Mouse (Mus musculus): ENCODE results near the gene Gm20458.
A peak's percentile ranks its signal among the peaks of the same experiment; 100 is the strongest.

Gm20458 gene

DNA sequence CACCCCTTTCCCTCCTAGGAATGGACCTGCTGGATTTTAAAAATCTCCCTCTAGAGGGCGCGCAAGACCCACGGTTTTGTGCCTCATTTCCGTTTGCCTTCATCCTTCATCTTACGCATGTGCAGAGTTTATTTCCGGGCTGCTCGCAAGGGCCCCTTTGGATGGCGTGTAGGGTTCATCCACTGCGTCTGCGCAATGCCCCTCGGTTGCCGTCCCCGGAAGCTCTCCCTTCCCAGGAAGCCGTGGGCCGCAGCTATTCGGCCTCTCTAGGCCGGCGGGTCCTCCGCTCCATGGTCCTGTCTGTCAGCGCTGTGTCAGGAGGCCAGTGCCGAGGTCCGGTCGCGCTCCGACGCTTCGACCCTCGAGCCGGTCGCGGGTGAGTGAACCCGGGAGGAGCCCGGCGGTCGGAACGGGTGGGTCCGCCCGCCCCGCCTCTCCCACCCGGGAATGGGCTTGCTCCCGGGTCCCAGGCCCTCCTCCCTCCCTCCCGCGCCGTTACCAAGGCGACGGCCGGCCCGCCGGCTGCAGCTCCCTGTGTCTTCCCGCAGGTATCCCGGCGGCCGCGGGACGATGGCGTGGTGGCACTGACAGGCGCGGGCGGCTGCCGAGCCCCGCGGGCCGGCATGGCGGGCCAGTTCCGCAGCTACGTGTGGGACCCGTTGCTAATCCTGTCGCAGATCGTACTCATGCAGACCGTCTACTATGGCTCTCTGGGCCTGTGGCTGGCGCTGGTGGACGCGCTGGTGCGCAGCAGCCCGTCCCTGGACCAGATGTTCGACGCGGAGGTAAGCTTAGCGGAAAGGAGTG lies at the start of gene Gm20458:
Gene Gm20458 (plus strand): TSS at position 223 of the 807 bp plus-strand sequence.
- peak; percentile 98 for DNase-seq (ENCODE audit: low read depth, low spot score)

DNA sequence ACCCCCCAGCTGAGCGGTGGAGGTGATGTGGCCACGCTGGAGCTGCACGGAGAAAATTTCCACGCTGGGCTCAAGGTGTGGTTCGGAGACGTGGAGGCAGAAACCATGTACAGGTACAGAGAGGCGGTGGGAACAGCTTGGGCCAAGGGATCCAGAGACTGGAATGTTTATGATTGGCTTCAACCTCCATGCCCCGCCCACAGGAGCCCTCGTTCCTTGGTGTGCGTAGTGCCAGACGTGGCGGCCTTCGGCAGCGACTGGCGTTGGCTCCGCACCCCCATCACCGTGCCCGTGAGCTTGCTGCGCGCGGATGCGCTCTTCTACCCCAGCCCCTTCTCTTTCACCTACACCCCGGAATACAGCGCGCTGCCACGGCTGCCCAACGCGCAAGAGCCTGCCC lies 46.6 kb upstream of the Gm20458 start:
- no peak for DNase-seq (ENCODE audit: low read depth, low spot score)

DNA sequence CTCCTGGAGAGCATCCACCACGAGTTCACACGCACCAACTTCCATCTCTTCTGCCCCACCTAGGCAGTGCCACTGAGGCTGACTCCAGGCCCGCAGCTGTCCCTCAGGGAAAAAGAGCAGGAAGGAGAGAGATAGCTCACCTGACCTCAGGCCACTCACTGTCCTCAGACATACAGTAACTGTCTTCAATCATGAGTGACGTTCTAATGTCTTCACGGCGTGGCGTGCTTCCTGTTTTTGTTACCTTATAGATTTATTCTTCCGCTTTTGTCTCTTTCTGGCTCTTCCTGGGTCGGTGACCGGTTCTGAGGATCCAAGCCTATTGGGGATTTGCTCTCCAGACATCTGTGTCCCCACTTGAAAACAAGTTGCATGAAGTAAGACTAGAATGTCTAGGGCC lies 46.2 kb upstream of the Gm20458 start:
- no peak for DNase-seq (ENCODE audit: low read depth, low spot score)

DNA sequence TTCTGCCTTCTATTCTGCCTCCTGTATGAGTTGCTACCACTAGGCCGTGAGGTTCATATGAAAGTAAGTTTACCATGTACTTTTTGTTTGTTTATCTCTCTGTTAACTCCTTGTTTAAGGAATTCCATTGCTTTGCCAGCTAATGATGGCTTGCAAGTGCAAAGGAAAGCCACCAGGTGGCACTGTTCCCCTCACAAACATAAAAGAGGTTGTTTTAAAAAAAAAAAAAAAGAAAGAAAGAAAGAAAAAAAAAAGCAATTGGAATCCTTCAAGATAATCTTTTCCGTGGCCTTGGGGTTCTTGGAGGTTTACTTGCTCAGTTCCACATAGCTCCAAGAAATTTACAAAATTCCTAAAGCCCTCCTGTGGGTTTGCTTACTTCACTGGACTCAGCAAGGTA lies 43.6 kb upstream of the Gm20458 start:
- DNase-seq (ENCODE audit: low read depth, low spot score): peak; percentile 67

DNA sequence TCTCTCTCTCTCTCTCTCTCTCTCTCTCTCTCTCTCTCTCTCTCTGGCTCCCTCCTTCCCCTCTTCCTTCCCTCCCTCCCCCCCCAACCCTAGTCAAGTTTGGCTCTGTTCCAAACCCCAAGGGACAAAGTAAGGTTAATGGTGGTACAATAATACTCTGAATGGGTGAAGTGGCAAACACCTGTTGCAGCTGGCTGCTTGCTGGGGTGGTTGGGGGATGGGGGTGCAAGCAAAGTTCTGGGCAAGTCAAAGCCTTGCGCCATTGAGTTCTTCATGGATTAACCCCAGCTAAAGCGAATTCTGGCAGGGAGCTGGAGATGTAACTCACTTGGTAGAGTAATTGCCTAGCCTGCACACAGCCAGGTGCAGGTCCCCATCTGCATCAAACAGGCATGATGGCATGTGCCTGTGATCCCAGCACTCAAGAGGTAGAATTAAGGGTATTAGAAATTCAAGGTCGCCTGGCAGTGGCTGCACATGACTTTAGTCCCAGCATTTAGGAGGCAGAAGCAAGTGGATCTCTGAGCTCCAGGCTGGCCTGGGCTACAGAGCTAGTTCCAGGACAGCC lies 42.4 kb upstream of the Gm20458 start:
- no peak for DNase-seq (ENCODE audit: low read depth, low spot score)

DNA sequence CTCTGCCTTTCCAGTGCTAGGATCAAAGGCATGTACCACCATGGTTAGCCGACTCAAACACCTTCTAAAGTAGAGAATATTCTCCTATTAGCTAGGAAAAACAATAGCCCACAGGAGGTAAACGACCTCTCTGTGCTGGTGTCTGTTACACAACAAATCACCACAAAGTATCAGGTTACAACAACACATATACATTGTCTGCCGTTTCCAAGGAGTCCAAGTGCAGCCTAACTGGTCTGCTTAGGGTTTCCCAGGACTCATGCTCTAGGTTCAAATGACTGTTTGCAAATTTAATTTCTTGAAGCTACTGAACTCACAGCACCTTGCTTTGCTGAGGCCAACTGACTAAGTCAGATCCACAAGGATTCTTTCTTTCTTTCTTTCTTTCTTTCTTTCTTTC lies 41.3 kb upstream of the Gm20458 start:
- no peak for DNase-seq (ENCODE audit: low read depth, low spot score)

DNA sequence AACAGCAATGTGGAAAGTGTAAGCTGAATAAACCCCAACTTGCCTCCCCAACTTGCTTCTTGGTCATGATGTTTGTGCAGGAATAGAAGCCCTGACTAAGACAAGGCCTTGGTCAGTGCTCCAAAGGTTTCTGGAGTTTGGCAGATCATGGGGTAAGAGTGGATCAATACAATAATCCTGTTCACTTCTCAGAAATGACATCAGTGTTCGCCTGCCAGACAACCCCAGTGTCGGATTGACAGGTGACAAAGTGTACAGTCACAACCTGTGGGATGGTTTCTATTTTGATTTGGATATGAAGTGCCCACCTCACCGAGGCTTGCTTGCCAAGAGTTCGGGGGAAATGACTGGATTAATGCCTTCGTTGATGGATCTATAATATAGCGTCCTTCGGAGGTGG lies 39.5 kb upstream of the Gm20458 start:
- no peak for DNase-seq (ENCODE audit: low read depth, low spot score)

DNA sequence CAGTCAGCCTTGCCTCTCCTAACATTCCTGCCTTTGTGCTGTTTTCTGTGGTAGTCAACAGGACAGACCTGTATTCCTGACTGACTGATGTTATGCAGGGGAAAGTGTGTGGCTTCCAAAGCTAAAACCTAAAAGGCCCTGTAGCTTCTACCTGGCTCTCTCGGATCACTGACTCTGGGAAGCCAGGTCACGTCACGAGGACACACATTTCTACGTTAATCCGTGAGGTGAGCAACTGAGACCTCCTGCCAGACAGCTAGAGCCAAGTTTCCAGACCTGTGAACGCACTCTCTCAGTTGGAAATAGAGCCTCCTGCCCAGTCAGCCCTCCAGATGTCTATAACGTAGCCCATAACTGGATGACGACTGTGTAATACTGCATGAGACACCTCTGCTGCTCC lies 38.8 kb upstream of the Gm20458 start:
- no peak for DNase-seq (ENCODE audit: low read depth, low spot score)

DNA sequence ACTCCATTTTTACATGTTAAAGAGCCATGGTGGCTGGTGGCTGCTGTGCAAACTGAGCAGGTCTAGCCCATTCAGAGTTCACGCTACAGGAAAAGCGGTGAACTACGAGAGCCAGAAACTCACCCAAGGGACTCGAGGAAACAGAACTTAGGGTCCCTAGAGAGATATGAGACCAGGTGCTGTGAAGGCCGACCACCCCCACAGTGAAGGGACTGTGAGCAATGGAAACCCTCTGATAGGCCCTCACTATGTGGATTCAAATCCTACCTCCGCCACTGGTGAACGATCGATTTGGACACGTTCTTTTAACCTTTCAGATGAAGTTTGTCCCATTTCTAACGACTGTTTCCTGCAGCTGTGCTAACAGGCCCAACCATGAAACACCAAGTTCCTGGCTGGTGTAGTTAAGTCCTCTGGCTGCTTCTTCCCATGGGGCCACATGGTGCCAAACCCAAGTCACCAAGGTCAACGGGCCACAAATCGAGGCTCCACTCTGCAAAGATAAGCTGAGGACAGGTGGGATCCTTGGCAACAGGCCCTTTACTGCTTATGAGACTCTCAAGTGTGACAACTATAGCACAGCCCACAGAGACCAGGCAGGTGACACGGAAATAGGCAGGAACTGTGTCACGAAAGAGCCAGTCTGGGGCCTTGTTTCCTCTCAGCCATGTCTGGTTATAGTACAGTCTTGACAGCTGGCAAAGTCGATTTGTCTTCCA lies 37.9 kb upstream of the Gm20458 start:
- DNase-seq (ENCODE audit: low read depth, low spot score): no peak

DNA sequence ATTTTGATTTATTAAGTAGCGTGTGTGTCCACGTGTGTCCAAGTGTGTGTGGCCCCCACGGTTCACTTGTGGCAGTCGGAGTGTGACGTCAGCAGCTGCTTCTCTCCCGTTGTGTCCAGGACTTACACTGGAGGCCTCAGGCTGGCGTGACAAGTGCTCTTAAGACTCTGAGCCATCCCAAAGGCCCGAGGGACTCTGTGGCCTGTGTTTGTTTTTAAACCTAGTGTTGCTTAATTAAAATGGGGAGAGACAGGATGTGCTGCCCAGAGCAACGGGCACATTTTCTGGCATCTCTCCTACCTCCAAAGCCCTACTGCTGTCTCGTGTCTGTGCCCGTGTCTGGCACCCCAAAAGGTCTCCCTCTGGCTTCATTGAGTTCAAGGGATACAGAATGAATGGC lies 37.3 kb upstream of the Gm20458 start:
- DNase-seq (ENCODE audit: low read depth, low spot score): no peak

DNA sequence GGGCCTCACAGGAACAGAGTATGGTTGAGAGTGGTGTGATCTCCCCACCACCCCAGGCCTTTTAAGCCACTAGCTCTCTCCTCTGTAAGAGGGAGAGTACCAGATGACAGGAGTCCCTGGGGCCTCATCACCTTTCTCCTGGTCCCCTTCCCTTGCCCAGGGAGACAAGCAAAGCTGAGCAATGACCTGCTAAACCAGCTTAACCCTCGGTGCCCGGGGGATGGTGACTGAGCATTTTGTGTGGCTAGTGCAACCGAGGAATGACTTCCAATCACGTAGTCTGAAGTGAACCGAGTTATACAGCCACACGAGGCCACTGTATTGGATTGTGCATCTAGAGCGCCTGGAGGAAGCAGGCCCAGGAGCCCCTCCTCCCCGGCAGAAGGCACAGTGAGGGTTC lies 36.4 kb upstream of the Gm20458 start:
- DNase-seq (ENCODE audit: low read depth, low spot score): no peak

DNA sequence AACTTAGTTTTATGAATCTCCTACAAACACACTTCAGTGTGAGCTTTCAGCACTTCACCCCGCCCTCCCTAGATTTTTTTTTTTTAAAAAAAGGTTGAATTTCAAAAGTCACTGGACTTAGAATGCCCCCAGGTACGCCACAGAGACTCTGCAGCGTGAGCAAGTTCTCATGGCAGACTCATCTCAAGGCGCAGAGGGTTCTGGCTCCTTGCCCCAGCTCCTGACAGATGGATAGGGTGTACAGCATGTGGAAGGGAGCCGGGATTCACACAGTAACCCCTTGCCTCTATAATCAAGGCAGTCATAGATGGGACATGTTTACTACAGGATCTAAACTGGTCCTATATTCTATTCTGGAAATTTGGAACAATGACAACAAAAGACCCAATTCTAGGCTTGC lies 35.4 kb upstream of the Gm20458 start:
- DNase-seq (ENCODE audit: low read depth, low spot score): no peak

DNA sequence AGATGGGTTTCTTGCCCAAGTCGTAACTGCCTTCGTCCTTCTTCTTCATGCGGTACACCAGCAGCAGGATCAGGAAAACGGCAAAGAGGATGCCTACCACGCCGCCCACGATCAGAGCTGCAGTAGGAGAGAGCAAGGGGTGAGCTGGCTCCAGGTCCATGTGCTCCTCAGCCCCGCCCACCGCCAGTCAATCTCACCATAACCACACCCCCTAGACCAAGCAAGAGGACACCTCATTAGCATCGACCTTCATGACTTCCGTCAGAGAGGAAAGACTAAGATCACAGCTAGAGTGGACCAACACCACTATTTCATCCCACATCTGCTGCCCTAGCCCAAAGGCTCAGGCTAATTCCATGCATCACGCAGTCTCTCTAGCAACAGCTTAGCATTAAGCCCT lies 34.6 kb upstream of the Gm20458 start:
- DNase-seq (ENCODE audit: low read depth, low spot score): no peak

DNA sequence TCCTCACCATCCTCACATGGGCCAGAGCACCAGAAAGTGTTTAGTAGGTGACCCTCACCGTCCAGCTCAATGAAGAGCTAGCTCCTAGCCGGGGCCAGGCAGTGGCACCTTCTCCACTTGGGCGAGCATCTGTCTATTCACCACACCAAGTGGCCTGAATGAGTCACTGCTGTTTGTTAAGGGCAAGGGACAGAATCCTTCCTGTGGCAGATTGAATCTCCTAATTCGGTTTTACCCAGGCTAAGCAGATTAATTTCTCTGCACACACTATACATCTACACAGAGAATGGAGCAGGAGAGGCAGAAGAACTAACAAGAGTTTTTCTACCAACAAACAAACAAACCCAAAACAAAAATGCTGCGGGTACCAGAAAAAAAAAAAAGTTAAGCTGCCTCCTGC lies 33.8 kb upstream of the Gm20458 start:
- no peak for DNase-seq (ENCODE audit: low read depth, low spot score)

DNA sequence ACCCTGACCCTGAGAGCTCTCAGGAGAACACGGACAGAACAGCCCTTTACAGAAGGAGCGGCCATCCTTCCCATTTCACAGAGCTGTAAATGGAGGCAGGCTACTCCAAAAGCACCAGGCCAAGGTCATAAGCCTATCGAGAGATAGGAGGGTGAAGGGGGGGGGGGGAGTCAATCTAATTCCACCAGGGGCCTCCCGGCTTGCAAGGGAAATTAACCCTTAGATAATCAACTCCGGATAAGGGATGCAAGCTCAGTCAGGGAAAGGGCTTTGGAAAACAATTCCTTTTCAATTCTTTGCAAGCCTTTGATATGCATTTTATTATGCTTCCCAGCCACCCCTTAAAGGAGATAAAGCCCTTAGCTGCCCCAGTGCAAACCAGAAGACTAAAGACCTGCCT lies 32.3 kb upstream of the Gm20458 start:
- DNase-seq (ENCODE audit: low read depth, low spot score): no peak

DNA sequence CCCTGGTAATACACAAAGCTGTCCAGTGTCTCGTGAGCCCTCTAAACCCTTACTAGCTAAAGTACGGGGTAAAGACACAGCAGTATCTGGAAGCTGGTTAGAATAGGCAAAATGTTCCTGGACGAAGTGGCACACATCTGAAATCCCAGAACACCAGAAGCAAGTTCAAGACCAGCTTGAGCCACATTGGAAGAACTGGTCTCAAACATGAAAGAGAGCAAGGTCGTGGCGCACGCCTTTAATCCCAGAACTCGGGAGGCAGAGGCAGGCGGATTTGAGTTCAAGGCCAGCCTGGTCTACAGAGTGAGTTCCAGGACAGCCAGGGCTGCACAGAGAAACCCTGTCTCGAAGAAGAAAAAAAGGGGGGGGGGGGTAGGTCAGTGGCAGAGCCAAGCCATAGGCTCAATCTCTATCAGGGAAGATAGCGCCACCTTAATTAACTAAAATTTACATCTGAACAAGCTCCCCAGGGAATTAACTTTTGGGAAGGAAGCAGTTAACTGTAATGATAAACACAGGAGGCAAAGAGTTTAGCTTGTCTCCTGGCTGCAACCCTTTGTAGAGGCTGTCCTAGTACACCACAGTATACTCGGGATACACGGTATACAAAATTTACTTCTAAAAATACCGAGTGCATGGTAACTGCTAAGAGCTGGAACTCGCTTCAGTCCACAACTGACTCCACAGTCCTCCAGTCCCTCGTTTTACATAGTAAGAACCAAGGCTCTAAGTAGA lies 30.7 kb upstream of the Gm20458 start:
- DNase-seq (ENCODE audit: low read depth, low spot score): no peak

DNA sequence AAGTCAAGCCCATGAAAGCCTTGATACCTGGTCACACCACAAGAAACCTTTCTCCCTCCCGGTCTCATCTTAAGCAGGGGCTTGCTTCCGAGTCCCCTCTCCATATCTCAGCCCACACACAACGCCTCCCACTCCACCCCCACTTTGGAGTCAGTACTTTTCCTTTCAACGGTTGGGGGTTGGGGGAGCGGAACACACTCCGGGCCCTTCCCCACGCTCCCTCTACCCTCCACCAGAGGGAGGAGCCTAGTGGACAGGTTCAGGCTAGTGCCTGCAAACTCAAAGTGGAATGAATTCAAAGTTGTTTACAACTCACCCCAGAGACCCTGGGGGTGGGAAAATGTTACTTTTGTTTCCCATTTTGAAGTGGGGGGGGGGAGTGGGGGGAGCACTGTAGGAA lies 30.1 kb upstream of the Gm20458 start:
- no peak for DNase-seq (ENCODE audit: low read depth, low spot score)

DNA sequence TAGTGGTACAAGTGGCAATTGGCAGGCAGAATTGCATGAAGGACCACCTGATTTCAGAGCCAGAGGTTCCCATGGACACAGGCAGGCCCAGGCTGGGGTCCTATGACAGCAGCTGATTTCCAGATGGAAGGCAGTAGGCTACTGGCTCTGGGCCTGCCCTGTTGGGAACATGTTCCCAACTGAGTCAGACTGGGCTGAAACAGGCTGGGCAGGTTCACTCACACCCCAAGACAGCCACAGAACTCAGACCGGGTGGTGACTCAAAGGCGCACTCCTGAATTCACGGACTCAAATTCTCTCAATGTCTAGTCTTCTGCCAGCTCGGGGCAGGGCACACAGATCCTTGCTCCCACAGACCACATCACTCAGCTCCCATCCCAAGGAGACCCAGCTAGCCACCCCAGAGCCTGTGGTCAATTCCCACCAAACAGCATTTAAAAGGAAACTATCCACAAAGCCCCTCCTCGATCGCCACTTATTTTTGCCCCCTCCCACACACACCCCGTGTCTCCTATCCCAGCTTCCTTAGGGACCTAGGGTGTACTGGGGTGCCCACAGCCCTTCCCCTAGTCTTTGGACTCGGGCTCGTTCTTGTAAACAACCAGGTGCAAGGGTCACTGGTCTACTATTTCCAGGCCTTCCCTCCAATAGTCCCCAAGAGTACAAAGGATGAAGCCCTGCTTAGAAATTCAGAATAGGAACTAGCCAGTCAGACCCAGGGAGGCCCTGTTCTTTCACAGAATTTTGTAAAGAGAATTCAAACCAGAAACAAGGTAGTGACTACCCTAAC lies 28.9 kb upstream of the Gm20458 start:
- no peak for DNase-seq (ENCODE audit: low read depth, low spot score)

DNA sequence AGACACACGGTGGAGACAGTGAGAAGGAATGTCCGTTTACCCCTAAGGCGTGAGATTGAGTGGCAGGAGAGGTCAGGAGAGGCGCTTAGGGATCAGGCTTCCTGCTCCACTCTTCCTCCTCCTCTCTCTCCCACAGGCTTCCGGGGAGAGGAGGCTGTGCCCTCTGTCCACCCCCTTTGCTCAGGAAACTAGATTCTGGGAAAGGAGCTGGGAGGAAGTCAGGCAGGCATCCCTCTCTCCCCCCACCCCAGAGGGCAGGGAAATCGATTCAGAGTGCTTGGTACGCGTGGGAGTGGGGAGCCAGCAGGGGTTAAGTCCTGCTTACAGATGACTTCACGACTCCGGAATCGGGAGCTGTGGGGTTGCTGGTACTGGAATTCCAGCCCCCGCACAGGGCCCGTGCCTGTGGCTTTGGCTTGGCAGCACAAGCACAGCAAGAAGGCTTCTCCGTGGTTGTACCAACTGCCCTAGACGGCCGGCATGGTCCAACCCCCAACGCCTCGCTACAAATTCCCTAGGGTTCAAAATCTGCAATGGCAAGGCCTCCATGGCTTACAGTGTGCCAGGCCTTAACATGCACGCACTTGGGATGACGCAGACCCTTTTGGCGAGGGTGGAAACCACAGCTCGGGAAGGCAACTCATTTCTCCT lies 28.1 kb upstream of the Gm20458 start:
- no peak for DNase-seq (ENCODE audit: low read depth, low spot score)

DNA sequence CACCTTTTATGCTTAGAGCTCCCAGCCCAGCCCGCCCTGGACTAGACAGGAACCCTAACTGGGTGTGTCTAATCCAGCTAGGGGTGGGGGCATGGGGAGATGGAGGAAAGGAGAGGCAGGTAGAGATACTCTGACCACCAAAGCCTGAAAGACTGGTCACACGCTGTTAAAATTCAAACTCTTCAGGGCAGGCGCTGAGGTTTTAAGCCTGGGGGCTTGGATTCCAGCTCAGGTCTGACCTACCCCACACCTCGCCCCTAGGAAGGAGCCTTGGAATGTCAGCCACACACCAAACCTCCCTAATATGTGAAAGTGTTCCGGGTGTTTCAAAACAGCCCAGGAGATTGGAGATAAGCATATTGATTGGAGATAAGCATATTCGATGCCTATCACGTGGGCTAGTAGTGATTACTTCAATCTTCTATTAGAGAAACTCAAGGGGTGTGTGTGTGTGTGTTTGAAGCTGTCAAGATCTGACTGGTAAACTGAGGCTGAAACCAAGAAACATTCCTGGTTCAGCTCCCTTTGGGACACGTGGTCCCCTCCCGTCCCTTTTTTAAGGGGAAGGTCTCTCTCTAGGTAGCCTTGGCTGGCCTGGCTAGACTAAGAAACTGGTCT lies 27.4 kb upstream of the Gm20458 start:
- no peak for DNase-seq (ENCODE audit: low read depth, low spot score)

DNA sequence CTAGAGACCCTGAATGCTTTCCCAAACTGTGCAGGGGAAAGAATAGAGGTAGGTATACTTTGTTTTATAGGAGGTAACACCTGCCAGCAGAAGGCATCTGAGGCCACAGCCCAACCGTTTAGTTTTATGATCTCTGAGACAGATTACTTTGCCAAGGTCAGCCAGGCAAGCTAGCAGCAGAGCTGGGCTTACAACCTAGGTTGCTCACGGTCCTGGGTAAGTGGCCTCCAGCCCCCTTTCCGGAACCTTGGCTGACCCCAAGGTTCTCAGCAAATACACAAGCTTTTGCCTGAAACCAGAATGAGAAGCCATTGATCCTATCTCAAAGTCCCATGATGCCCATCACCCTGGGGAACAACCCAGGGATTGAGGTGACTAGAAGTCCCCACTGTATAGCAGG lies 26.1 kb upstream of the Gm20458 start:
- no peak for DNase-seq (ENCODE audit: low read depth, low spot score)
